Mouse (Mus musculus) CD8-positive naive resting alpha-beta T cell, adult 2 months (primary cell): ENCODE measurements around the gene Pdhb.

Source experiments
- DNase-seq, 2 experiments: peaks; one replicate each; pipeline ENCODE4 v3.0.0; 2022; ENCODE audit warnings: low read depth in 2 of 2, low spot score in 2 of 2

Pdhb gene

DNA sequence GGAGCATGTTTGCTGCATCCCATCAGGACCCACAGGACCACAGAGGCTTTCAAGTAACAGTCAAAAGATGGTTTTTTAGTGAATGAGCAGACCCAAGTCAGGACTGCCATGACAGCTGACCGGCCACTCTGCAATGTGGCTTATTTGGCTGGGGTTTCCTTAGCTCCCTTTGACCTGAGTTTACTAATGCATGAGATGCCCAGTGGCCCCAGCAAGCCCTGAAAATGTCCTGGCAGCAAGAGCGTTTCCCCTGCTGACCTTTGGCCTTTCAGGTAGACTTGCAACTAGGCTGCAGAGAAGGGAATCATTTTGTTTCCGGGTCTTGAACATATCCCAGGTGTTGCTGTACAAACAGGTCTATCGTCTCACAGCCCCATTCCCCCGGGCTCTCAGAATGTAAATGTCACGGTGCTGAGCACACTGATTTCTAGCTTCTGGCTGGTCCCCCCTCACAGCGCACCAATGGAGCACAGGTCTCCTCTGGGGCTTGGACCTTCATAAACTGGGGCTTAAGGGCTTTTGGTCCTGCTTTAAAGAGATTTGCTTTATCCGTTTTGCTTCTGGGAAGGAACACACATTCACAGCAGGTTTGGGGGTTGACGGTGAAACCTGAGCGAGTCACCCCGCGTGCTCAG, 18.6 kb upstream of the Pdhb start:
- DNase-seq, result no peak

GRCm38 (mm10) chr14:8190556-8190955, 17.7 kb upstream of the Pdhb start:
- no peak for DNase-seq

DNA sequence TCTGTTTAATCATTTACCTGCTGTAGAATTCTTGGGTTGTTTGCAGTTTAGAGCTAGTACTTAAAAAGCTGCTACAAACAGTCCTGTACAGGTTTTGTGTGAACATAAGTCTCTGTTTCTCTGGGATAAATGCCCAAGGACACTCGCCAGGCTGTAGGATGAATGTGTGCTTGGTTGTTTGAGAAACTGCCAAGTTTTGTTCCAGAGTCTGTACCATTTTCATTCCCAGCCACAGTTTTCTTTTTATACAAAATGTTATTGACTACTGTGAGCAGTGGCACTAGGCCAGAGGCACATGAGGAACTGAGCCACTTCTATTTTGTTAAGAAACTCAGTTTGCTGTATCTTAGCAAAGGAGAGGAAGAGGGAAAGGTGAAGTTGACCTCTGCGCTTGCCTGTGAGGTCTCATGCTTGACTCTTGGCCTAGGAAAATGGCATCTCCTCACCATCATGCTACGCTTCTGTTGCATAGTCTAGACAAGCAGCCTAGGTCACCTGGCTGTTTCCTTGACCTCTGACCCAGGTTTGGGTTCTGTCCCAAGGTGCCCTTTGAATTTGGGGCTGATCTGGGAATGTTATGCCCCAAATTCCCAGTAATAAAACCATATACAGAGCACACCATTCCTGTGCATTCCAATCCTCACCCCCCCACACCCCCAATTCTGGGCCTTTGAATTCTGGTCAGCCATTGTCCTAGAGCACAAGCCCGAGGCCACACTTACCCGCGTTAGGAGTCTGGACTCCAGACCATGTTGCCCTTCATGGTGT, 13.6 kb upstream of the Pdhb start:
- no peak for DNase-seq

- no peak for DNase-seq
These were observed 10.5 kb upstream of the Pdhb start for GRCm38 (mm10) chr14:8183330-8183729.

- DNase-seq, result no peak
These were observed 7.7 kb upstream of the Pdhb start for GRCm38 (mm10) chr14:8180371-8181035.

DNA sequence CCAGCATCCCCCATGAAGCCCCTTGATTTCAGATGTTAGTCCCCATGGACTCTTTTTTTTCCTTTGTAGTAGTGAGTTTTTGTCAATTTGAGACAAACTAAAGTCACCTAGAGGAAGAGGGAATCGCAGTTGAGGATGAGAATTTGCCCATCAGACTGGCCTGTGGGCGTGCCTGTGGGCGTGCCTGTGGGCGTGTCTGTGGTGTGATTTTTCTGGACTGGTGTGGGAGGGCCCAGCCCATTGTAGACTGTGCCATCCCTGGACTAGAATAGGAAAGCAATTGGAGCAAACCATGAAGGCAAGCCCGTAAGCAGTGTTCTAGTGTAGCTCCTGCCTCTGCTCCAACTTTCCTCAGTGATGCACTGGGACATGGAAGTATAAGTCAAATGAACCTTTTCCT, 3.4 kb upstream of the Pdhb start:
- no peak for DNase-seq

GRCm38 (mm10) chr14:8174634-8175033, 1.8 kb upstream of the Pdhb start:
- no peak for DNase-seq

DNA sequence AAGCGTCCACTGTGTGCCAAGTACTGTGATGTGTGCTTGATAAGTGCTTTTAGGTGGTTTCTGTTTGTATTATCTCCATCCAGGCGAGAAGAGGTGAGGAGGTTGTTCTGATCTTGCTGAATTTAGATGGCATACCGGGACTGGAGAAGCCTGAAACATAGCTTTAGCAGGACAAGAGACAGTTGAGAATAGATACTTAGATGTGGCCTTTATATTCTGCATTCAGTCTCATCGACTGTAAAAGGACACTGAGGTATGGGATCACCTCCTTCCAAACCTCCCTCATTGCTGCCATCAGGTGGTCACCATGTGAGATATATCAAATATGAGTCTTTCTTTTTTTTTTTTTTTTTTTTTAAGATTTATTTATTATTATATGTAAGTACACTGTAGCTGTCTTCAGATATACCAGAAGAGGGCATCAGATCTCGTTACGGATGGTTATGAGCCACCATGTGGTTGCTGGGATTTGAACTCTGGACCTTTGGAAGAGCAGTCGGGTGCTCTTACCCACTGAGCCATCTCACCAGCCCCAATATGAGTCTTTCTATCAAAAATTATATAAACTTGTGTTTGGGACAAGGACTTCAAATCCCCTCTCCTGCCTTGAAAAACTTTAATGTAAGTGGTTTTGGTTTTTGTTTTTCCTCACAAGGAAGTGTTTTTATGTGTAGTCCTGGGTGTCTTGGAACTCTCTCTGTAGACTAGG, 871 bp upstream of the Pdhb start:
- DNase-seq, result peak; percentile 25 to 46

DNA sequence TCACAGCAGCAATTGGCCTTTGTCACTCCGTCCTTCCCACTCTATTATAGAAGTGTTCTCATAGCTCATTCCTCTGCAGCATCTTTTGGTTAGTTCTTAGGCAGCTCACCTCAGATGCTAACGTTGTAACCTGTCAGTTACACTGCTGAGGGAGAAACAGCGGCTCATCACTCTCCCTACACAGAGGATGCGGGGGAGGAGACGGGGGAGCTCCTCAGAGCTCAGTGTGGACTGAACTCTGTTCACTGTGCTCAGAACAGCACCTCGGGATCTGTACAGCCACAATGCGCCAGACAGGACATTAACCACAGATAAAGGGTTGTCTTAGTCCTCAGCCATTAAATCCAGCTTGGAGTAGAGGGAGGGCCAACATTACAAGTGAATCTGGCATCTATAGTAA, 8.4 kb downstream of the Pdhb start:
- DNase-seq, result no peak

DNA sequence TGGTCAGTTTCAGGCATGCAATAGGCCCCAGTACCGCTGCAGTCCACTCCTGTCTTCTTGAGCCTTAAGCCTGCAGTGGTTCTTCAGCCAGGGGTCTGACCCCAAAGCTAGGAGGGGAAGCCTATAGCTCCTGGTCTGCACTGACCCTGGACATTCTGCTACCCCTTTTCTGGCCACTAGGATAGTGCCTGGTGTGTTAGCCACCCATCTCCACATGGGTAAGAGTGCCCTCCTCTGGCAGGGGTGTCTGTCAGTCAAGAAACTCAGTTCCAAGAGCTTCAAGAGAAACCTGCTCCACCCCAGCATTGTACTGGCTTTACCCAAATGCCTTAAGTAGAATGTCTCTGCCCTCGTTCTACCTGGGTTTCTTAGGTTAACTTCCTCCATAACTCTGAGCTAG, 11.0 kb downstream of the Pdhb start:
- DNase-seq, result peak; percentile 32 to 36

DNA sequence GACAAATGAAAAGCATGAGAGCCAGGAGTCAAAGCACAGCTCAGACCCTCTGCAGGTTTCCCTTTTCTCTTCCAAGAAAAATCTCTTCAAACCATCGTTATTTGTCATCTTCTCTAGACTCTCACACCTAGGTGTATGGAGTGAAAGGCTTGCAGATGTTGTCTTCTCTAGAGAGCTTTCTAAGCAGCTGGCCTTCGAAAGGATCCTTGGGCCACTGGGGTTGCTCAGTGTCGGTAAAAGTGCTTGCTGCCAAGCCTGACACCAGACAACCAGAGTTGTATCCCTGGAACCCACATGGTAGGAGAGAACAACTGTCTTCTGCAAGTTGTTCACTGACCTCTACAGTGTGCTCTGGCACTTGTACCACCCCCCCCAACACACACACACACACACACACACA, 13.7 kb downstream of the Pdhb start:
- DNase-seq, result no peak

DNA sequence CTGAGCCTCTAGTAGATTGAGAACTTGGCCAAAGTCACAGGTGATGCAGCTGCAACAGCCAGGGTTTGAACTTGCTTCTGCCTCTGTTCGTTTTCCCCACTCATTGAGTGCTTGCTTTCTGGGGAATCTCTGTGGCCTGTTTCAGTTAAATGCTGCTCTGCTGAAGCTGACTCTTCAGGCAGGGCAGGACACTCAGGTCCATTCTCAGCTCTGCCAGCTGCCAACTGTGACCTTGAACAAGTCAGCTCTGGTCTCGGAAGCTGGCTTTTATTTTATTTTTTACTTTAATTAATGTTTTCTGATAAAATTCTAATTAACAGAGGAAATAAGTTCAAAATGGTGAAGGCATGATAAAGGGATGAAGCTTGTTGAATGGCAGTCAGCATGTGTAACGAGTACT, 14.1 kb downstream of the Pdhb start:
- DNase-seq, result no peak

DNA sequence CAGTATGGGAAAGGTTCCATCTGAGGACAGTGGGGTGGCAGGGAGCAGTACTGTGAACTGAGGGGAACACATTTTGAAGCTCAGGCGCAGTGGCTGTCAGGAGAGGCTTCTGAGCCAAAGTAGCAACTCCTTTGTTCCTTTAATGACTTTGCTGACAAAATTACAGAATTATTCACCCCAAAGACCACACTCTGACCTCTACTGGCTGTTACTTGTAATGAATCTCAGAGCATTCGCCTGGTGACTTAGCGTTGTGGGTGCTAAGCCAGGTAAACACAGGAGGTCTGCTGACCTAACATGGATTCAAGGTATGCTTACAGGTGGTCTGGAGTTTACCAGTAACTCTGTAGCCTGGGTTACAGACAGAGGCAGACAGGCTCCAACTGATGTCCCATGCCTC, 15.9 kb downstream of the Pdhb start:
- DNase-seq, result no peak

GRCm38 (mm10) chr14:8154072-8154471, 18.8 kb downstream of the Pdhb start:
- no peak for DNase-seq

DNA sequence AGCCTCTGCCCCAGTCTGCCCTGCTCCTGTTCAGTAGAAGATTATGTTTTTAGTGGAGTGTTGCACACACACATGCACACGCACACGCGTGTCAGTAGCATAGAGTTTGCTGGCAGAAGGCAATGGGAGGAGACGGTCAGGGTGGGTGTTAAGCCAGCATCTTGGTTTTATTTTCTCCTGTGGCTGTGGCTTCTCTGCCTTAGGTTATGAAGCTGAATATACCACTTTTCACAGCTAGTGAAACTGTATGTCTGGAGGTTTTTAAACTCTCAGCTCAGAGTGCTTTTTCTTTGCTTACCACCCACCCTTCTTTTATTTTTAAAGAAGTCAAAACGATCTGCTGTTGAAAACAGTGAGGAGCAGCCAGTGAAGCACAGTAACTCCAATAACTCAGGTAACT, 21.1 kb downstream of the Pdhb start:
- DNase-seq, result no peak

GRCm38 (mm10) chr14:8148842-8149241, 24.0 kb downstream of the Pdhb start:
- DNase-seq, result no peak

DNA sequence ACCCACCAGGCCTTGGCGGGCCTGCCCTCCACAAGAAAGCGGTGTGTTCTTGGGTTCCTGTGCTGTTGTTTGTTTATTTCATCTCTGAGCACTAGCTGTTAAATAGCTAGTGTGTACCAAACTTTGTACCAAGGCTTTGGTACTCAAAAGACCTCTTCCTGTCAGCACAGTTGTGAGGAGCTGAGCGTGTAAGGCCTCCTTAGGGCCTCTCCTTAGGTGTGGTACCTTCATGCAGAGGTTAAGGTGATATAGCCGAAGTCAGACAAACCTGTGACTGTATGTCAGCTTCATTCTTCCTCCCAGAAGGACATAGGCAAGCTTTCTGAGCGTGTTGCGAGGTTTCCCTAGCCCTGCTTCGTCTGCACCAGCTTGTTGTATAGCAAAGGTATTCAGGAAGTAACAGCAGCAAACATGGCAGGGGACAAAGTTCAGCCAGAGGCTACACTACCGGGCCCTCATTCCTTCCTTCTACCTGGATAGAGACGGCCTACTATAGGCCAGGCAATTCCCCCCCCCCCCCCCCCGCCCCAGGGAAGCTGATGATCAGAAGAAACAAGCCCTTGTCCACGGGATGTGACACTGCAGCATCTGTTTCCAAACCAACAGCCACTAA, 26.1 kb downstream of the Pdhb start:
- no peak for DNase-seq

- DNase-seq, result no peak
These were observed 26.9 kb downstream of the Pdhb start for GRCm38 (mm10) chr14:8145594-8146558.

- DNase-seq, result no peak
These were observed 31.7 kb downstream of the Pdhb start for GRCm38 (mm10) chr14:8141131-8141530.
